Mouse (Mus musculus): ENCODE results near the gene Wdfy4.

Wdfy4 gene

DNA sequence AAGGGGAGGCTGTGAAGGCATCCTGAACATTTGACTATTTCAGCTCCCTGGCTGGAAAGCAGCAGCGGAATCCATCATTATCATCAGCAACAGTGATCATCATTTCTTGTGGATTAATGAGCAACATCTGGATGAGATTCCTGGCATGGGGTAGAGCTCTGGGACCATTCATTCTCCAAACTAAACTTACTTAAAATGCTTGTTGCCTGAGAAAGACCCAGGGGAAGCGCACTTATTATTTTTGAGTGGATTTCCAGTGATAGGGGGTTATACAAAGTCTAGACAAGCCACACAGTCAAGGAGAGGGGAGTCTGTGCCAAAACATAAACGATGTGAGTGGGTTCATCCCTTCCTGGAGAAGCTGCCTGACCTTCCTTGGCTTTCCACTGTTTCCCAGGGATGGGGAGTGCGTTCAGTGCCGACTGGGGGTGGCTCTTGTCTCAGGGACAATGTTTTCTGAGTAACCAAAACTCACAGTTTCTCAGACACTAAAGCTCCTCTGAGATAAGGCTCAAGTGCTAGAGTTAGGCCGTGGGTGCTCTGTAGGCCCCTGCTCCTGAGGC is 201.1 kb downstream of the Wdfy4 start:
- no peak for DNase-seq (ENCODE audit: low read depth, low spot score)

DNA sequence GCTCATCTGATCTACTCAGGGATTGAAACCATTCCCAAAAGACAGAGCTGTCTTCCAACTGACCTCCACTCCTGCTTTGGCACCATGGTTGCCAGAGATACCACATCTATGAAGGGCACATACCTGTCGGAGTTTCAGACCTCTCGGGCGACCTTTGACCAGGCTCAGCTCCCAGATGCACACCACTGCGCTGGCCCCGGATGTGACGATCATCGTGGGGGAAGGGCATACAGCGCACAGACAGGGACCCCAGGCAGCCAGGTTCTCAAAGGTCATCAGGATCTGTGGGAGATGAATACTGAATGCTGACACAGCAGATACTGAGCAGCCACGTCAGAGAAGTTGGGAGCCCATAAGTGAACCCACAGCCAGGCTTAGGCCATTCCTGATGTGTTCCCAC is 214.6 kb downstream of the Wdfy4 start:
- no peak for DNase-seq (ENCODE audit: low read depth, low spot score)

DNA sequence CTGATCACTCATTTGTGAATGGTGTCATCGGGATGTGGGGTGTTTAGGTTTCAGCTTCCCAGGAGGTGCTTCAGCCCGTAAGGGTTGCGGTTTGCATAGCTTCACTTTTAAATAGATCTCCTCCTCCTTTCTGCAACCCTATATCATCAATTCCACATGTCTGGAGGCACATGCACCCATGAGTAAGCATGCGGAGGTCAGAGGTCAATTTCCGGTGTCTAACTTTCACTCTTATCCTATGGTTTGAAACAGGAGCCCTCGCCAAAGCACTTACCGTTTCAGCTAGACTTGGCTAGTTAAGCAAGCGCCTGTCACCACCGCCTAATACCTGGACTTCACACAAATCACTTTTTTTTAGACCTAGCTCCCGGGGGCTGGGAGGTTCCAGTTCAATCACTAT is 220.6 kb downstream of the Wdfy4 start:
- DNase-seq (ENCODE audit: low read depth, low spot score): no peak

DNA sequence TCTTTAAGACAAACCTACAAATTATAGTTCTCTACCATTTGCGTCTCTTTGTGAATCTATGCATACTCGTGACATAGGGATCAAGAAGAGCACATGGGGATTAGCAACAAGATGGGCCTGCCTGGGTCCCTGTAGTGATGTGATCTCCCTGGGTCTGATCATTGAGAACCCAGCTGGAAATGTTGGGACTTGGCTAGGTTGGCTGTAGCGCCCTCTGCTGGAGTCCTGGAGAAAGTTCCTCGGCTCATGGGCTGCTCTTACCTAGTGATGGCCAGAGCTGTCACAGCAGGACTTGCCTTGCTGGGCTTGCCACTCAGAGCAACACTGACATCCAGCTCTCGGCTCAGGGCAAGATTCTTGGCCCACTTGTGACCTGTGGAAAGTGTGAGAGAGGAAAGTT is 224.8 kb downstream of the Wdfy4 start:
- DNase-seq (ENCODE audit: low read depth, low spot score): peak; percentile 81

DNA sequence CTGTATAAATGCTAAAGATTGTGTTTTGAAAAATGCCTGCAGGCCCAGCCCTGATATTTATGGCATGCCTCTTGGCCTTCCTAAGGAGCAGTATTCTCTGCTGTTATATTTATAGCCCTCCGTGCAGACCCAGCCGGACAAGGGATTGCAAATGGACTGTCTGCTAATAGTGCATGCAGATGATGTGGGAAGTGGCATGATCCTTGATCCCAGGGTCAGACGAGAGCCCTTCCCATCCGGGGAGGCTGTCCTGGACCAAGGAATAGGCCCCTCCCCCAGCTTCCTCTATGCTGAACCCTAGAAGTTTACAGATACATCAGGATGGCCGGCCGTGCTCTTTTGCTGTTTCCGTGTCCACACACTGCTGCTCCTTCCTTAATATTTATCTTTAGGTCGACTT is 226.6 kb downstream of the Wdfy4 start:
- DNase-seq (ENCODE audit: low read depth, low spot score): no peak

DNA sequence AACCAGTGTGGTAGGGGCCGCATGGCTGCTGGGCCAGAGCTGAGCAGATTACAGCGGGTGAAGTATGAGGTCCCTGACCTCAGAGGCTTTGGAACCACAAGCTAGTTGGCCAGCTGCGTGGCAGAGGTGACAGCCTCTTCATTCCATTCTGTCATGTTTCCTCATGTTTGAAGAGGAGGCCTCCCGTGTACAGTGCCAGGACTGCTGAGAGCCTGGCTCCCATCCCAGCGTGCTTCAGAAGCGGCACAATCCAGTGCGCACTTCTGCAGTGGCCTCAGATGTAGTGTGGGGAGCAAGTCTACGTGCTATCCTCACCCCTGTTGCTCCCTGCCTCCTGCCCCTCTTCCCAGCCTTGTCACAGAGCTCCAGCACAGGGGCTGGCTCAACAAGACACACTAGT is 228.8 kb downstream of the Wdfy4 start:
- DNase-seq (ENCODE audit: low read depth, low spot score): peak; percentile 45

DNA sequence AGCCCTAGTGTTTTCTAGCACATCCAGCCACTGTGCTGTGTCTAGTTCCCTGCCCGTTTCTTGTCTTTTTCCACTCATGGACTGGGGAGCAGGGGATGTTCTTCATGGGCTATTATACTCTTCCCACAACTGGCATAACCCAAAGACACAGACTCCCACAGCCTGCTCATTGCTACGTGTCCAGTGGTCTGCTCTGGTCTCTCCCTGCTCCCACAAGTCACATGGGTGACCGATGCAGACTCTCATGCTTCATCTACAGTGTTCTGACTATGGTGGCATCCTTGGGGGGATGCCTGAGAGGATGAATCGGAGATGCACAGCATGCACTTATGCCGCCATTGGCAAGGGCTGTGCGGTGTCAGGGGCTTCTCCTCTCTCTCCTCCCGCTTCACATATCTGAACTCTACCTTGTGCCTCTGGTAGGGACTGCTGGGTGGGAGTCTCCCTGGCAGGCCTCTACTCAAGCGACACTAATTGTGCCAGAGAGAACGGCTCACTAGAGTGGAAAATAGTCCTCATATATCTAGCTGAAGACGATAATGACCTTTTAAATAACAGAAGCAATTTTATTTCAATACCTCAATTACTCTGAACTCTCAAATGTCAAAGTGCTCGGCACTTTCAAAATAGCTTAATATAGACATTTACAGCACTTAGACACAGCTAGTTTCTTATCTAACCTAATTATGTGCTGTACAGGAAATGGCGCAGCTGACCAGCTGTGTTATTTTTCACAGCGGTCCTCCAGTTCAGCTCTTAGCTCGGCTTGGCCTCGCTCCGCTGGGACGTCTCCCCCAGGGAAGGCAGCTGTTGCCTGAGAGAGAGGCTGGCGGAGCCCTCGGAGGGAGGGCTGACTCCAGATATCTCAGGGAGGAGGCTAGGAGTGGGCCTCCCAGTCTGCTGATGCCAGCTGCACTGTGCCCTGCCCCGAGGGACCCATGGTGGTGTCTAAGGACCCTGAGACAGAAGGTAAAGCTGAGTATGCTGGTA is 234.7 kb downstream of the Wdfy4 start:
- peak; percentile 36 for DNase-seq (ENCODE audit: low read depth, low spot score)

DNA sequence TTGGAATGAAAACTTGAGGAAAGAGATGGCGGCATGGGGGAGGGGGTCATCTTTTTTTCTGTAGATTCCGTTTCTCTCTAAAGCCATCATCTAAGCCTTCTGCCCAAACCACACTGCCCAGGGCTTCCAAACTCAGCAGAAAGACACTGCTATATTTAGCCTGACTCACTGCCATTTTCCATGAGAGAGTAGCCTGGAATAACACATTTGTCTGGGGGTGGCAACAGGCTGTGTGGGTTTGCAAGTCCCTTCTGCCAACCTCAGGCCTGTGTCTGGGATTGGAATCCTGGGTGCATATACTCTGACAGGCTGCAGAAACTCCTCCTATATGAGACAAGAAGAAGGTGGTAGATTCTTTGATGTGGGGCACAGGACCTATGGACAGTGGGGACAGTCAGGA is 237.8 kb downstream of the Wdfy4 start:
- peak; percentile 90 for DNase-seq (ENCODE audit: low read depth, low spot score)

DNA sequence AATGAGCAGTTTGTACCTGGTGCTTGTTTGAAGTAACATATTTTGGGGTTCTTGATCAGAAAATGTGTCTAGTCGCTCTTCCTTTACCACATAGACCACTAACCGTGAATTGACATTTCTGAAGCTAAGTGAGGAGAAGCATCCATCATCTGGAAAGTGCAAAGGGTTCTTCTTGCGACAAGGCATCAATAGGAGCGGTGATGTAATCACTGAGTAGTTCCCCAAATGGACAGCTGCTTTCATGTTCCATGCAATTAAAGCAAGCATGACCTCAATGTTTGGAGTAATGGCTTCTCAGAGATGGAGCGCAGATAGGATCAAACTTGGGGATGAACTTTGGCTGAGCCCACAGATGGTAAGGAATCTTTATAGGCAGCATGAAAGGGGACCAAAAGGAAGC is 246.1 kb downstream of the Wdfy4 start:
- no peak for DNase-seq (ENCODE audit: low read depth, low spot score)

DNA sequence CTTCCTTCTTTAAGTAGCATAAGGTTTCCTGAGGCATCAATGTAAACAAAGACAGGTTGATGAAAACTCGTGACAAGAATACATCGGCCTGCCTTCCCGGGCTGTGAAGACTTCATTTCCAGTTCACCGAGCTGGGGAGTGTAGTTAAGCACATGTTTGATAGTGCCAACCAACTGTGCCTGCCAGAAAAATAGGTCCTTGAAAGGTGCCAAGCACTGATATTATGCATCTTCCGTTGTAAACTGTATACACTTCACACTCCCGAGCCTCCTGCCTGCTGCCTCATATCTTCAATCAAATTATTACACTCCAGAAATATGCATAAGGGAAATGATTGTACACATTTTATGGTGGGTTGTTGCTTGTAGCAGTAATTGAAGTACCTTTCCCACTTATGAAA is 251.2 kb downstream of the Wdfy4 start:
- DNase-seq (ENCODE audit: low read depth, low spot score): no peak

DNA sequence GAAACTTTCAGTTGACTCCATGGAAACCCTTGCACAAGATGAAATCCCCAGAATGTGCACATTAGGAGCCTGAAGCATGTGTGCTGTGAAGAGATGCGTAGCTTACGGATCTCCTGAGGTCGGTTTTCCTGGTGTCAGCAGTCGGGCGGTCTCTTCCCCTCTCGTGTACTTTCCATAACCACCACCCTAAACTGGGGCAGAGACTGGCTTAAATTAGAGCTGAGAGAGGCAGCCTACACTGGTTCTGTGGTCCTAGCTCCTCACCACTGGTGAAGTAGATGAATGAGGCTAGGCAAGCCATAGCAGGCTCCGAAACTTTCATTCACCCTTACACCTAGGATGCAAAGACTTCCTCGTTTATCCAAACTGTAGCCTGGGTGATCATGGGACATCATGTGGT is 253.1 kb downstream of the Wdfy4 start:
- DNase-seq (ENCODE audit: low read depth, low spot score): no peak

DNA sequence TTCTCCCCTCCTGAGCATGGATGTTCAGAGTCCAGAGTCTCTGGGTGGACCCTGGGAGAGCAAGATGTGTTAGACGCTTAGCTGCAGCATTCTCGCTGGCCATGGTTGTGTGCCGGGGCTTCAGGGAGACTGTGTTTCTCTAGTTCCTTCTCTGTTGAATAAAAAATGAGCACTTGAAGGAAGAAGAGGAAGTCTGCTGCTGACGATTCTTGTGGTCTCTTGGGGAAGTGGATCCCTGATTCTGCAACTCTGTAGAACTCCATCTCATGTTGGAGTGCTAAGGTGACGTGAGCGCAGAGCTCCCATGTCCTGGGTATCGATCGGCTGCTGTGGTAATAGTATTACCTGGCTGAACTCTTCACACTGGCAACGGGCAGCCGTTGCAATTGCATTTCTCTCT is 253.6 kb downstream of the Wdfy4 start:
- DNase-seq (ENCODE audit: low read depth, low spot score): no peak

DNA sequence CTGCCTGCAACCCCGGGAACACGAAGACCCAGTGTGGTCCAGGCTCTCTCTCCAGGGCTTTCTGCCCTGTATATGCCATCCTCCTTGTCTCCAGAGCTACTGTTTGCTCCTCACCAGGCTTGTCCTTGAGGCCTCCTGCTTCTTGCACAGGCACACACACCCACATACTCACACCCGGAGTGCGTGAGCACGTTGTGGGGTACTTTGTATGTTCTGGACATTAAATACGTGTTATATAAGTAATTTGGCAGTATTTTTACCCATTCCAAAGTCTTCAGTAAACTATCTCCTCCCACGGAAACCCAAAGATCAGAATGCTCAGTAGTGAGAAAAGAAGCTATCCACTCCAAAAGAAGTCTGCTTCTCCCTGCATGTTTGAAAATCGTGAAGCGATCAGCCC is 261.4 kb downstream of the Wdfy4 start:
- peak; percentile 56 for DNase-seq (ENCODE audit: low read depth, low spot score)

DNA sequence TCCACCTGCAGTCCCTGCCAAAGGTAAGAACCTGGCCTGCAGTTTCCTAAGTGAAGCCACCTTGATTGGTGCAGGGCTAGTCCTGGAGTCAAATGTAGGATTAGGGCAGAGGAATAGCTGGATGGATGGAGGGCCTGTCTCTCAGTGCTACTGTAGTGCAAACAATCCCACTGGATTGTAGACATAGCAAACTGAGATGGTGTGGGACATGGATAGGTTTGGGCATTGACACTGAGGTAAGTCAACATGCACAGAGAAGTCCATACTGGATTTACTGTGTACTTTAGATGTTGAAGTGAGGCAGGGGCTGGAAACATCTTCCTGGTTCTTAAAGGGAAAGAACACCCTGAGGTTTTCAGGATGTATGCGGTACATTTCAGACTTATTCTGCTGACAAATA is 267.4 kb downstream of the Wdfy4 start:
- no peak for DNase-seq (ENCODE audit: low read depth, low spot score)

DNA sequence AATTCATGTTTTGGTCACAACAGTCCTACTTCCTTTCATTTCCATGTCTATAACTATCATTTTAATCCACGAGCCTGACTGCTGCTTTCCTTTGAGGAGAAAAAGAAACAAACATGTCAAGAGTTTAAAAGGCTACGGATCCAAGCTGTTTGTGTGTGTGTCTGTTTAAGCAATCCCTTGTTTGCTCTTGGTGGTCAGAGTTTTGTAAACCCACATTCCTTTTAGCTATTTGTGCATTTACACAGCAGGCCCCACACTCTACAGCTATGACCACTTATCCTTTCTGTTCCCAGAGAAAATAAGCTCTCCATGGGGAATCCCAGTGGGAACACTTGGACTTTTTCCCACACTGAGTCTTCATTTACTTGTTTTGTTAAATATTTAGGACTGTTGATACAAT is 269.9 kb downstream of the Wdfy4 start:
- DNase-seq (ENCODE audit: low read depth, low spot score): peak; percentile 17

DNA sequence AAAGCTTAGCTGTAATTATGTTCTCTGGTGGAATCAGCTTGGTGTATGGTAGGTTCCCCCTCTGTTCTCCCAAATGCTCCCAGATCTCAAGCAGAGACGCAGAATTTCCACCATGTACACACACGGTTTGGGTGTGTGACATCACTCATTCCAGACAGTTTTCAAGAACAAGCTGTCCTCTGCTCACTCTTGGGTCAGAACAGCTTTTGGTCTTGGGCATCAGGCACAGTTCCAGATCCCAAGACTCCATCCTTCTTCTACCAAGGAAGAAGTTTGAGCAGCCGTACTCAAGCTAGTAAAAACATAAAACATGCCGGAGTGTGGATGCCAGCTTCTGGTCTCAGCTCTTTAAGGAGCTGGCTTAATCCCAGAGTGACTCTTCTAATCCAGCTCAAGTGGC is 274.1 kb downstream of the Wdfy4 start:
- no peak for DNase-seq (ENCODE audit: low read depth, low spot score)
